Mouse (Mus musculus): ENCODE data around the gene Gm49393.

The Gm49393 gene

DNA sequence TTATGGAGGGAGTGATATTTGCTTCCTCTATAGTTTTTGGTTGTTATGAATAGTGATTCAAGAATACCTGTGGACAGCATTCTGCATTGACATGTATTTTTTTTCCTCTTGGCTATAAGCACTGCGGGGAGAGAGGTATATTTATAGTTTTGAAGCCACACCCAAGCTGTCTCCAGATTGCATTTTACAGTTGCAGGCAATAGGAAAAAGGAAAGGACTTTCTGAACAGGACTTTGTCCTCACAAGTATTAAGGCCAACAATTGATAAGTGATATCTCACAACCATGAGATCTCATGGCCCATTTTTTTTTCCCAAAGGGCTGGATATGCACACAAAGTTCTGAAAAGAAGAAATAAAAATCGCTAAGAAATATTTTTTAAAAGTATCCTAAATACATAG, 125.7 kb downstream of the Gm49393 start:
- no peak for DNase-seq (ENCODE audit: low read depth)
